Mouse (Mus musculus) R1 (cell line): Measurements from ENCODE around the gene Kcna3.
A peak's percentile ranks its signal among the peaks of the same experiment; 100 is the strongest.

Experiments
- DNase-seq: peaks from one replicate; pipeline ENCODE4 v3.0.0-alpha.2; 2018; ENCODE audit warnings: low read depth, low spot score

The Kcna3 gene

DNA sequence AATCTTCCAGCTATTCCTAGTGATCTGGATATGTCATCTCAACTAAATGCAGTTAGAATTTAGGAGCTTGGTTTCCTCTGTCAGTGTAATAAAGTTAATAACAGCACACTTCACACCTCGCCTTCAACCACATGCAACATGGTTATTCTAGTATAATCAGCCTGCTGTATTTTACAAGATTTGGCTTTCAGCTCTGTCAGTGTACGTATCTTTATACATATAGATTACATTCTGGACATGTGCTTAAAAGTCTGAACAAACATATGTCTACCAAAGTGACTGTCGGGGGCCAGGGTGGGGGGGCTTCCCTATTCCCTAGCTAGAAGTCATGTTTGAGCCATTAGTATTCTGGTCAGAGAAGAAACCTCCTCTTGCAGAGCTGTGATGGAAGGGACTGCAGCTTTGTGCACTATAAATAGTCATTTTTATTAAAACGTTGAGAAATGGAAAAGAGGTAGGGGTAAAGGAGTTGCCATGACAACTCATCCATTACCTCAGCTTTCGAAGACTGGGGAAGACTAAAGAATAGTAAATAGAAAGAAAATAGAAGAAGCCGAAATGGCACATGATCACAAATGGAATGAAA lies 29.6 kb downstream of the Kcna3 start:
- no peak for DNase-seq

DNA sequence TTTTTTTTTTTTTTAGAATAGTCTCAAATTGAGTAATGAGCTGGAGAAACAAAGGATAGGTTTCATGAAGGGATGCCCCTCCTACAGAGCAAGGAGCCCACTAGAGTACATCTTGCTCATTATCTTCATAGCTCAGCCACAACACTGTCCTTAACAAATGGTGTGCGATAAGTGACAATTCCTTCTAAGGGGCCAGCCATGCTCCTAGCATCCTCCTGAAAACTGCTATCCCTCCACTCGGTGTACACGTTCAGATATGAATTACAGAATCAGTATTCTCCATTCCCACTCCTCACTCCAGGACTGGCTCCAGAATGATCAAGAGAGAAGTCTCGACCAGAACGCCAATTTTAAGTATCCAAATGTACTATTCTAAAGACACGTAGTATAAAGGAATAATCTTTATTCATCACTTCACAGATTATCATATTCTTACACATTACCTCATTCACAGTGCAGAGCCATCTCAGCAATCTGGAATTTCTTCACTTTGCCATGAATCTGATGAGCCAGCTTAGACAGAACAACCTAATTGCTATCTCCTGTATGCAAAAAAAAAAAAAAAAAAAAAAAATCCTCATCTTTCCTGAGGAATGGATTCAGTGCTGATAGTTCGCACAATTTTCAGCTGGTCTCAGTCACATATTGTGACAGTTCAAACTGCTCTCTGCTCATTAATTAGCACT lies 30.3 kb downstream of the Kcna3 start:
- no peak for DNase-seq

DNA sequence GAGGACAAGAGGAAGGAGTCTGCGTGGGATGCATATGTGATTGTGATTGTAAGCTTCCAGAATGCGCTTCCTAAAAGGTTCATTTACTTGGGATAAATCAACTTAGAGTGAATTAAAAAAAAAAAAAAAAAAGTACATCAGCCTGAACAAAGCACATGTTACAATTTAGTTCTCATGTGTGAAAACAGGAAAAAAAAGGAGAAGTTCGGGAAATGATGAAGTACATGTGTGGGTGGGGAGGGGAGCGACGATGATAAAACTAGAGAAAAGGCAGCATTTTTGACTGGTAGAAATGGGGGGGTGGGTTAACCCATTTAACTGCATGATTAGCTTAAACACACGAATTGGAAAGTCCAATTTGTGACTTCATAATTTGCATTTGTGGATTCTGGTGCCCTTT lies 31.3 kb downstream of the Kcna3 start:
- no peak for DNase-seq

DNA sequence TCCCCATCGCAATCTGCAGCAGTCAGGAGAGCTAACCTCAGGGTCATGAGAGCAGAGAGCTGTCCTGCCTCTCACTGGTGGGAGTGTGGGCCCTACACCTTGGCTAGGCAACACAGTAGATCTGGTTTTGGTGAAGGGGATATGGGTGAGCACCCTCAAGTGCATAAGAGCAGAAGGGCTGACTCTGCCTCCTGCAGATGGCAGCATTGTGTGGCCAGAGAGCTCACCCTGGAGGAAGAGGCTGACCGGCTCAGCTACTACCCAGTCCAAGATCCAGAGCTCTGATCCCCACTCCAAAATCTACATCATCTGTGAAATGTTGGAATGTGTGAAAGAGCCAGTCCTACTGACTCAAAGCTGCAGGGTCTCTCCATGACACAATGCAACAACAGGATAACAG lies 37.9 kb downstream of the Kcna3 start:
- DNase-seq, result no peak

DNA sequence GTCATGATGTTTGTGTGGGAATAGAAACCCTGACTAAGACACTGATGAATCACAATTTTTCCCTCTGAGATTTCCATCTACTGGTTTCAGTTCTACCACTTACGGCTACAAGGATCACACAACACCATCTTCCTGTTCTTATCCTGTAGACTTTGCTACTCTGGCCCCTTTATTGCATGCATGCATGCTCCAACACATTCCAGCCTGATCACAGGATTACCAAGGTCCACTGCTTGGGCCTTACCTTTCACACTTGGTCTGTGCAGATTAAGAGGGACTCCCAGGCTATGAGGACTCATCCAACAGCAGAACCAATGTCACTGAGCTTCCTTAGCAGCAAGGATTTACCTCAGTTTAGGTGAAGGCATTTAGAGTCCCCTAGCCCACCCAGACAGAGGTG lies 39.7 kb downstream of the Kcna3 start:
- DNase-seq, result no peak

DNA sequence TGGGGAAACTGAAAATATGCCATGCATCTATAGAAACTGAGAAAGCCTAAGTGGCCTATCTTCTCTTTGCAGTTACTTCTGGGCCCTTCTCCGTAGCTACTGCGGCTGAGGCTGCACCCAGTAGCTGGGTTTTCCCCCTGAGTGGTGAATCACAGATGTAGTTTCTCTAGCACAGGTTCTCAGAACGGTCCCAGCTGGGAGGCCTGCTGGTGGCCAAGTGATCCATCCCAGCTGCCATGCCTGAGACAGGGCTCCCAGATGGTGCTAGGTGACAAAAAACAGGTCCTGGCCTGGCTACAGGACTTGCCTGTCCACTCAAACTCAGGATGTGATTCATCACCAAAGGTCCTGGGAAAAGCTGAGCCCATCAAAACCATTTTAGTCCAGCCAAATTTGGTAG lies 40.7 kb downstream of the Kcna3 start:
- DNase-seq, result no peak

DNA sequence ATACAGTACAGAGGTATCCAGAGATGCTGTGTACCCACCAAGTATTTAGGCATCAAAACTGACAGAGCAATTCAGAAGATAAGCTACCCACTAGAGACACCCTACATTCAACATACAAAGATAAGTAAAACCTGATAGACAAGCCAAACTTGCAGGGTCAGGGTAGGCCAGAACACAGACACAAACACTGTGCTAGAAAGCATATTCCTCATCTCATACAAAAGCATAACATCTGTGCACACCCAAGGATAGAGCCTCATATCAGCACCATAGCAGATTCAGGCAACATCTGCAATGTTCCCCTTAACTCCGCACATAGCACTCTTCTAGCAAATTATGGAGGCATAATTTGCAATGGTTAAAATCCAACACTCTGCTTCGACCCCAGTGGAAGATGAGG lies 41.1 kb downstream of the Kcna3 start:
- DNase-seq, result no peak

DNA sequence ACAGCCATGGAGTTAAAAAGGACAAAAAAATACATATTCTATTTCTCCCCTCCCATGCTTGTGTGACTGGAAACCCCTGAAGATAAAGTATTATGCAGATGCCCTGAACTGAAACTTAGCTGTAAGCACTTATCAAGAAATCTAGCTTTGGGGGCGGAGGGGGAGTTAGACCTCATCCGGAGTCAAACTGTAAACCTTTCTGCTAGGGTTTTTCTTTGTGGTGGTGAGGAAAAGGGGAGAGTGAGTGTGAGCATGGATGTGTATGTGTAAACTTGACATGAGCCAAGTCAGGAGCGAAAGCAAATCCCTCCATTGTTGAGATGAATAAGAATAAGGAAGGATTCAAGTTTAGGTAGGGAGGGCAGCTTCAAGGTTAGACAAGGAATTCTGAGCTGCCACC lies 44.8 kb downstream of the Kcna3 start:
- DNase-seq, result no peak

DNA sequence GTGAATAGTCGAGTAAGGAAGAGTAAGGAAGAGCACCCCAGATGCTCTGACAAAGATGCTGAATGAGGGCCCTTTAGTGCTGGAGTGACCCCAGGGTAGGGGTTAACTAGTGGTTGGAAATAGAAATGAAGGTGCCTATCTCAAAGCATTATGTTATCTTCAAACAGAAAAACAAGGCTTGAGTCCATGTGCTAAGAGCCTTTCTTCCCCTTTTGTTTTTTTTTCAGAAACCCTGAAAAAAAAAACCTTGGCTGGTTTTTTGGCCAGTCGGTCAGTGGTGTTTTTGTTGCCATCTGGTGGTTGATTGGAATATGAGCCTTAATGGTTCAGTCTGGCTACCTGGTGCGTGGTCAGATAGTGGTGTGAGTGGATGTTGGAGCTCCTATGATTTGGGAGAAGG lies 45.3 kb downstream of the Kcna3 start:
- peak; percentile 17 for DNase-seq

DNA sequence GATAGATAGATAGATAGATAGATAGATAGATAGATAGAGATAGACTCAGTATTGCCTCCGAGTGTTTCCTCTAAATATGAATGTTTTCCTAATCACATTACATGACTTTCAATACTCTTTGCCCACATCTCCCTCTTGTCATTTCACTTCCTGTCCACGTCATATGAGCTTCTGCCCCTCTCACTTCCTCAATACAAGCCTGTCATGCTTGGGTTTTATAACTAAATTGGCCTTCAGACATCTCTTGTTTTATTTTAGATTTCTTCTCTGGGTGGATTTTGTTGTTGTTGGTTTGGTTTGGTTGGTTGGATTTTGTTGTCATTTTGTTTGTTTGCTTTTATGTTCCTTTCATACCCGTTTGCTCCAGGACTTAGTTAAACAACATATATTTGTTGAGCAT lies 48.6 kb downstream of the Kcna3 start:
- no peak for DNase-seq

DNA sequence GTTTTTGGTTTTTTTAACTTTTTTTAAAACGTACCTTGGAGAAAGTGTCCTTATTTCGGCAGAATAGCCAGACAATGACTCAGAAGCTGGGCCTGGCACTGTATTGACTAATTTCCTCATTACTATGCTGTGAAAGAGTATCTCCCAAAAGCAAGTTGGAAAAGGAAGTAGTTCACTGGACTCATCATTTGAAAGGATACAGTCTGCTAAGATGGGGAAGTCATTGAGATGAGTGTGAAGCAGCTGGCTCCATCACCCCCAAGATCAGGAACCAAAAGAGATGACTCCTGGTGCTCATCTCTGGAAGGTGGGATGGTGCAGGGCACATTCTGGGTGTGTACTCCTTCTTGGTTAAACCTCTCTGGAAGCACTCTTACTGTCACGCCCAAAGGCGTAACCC lies 51.4 kb downstream of the Kcna3 start:
- DNase-seq, result no peak
